ENCODE assay signal across 8 mouse cellular contexts in the genomic region with DNA sequence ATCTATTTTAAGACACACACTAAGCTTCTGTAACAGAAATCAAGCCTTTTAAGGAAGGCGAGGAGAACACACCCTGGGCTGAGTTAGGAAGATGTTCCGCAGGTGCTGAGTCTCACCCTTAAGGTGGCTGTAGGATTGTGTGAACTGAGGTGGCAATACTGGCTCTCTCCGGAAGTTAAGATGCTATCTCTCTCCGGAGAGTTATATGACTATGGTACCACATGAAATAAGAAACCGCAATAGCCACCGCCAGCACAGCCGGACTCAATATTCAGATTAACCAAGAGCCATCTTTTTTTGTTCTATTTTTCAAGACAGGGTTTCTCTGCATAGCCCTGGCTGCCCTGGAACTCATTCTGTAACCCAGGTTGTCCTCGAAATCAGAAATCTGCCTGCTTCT. TPM values are rescaled to one million over a fixed set of nuclear protein-coding genes. Genes with fewer than 3 reads are reported as not detected.
A peak's percentile ranks its signal among the peaks of the same experiment; 100 is the strongest.
DNase-seq lines count a peak whose midpoint lies in the region; ATAC-seq and TF ChIP-seq lines count a peak whose summit lies in the region.

No protein-coding gene starts in this region.

- ATAC-seq in heart, embryonic 12.5 days (ENCODE audit: insufficient number of reproducible peaks, low FRiP score) = no peak
- ATAC-seq in forebrain, postnatal 0 days = no peak
- no peak for ATAC-seq in liver, embryonic 14.5 days (ENCODE audit: insufficient read depth)

- TF ChIP-seq EP300 in liver, embryonic 14.5 days (IDR thresholded peaks at IDR 0.05; ENCODE audit: low read depth) = no peak

- intact Hi-C loops in heart, postnatal 25 days (cut with DNase I) = loop anchor here (2.0 kb wide), 1 partner anchor 13 kb away; no protein-coding TSS in a partner anchor

- peaks cover 29% of the 10 kb centered on the region for H3K4me1 ChIP-seq in heart, embryonic 12.5 days (replicated peaks)
- peaks cover 21% of the 10 kb centered on the region for H3K4me1 ChIP-seq in forebrain, postnatal 0 days (ENCODE audit: insufficient read depth)
- peaks cover 19 to 23% of the 10 kb centered on the region in 2 experiments for H3K4me1 ChIP-seq in liver, embryonic 14.5 days (replicated peaks; ENCODE audit: control insufficient read depth in 2 of 2, insufficient read depth in 2 of 2, low read length in 1 of 2)

- DNase-seq in heart, postnatal 25 days (ENCODE audit: low spot score) = no peak
- peak; percentile 58 for DNase-seq in CD4-positive, CD25-positive, alpha-beta regulatory T cell, adult 2 months (ENCODE audit: low read depth, low spot score)
- DNase-seq in forebrain, postnatal 0 days = no peak
- DNase-seq in liver, embryonic 14.5 days (ENCODE audit: low read depth in 3 of 3, low spot score in 3 of 3) = no peak
- DNase-seq in Muller cell, postnatal 12 days (ENCODE audit: inconsistent ontology term) = no peak
- no peak for DNase-seq in adrenal gland, adult (ENCODE audit: inconsistent age in 2 of 2, low spot score in 1 of 2)
- no peak for DNase-seq in right cerebral cortex, postnatal 4 days

- no peak overlapping the region for H3K27ac ChIP-seq in heart, embryonic 12.5 days (ENCODE audit: poor library complexity, severe bottlenecking)
- no peak overlapping the region; the same call in 1 of the 2 replicates for H3K27ac ChIP-seq in forebrain, postnatal 0 days (ENCODE audit: low read depth, low read length)
- H3K27ac ChIP-seq in liver, embryonic 14.5 days = no peak overlapping the region

- no peaks in the 10 kb centered on the region for H3K36me3 ChIP-seq in heart, embryonic 12.5 days
- no peaks in the 10 kb centered on the region for H3K36me3 ChIP-seq in forebrain, postnatal 0 days (ENCODE audit: insufficient read depth)
- no peaks in the 10 kb centered on the region for H3K36me3 ChIP-seq in liver, embryonic 14.5 days (replicated peaks; ENCODE audit: control insufficient read depth, insufficient read depth, low read depth)

- H3K27me3 ChIP-seq in heart, embryonic 12.5 days (replicated peaks) = no peaks in the 10 kb centered on the region
- H3K27me3 ChIP-seq in forebrain, postnatal 0 days (ENCODE audit: insufficient read depth, low read length) = no peaks in the 10 kb centered on the region
- no peaks in the 10 kb centered on the region for H3K27me3 ChIP-seq in liver, embryonic 14.5 days (ENCODE audit: control insufficient read depth, insufficient read depth, low read length)

- 90% methylated on average over 8 of the region's 8 CpGs for WGBS in heart, embryonic 12.5 days
- WGBS in forebrain, postnatal 0 days = 97% methylated on average over 8 of the region's 8 CpGs
- WGBS in liver, embryonic 14.5 days (ENCODE audit: insufficient replicate concordance) = 79% methylated on average over 8 of the region's 8 CpGs

- no peak overlapping the region for H3K4me3 ChIP-seq in heart, embryonic 12.5 days
- peak overlapping the region; percentile 89; the same call in 1 of the 2 replicates for H3K4me3 ChIP-seq in forebrain, postnatal 0 days (ENCODE audit: low read depth, low read length)
- H3K4me3 ChIP-seq in liver, embryonic 14.5 days (ENCODE audit: insufficient read depth in 1 of 2, low read depth in 2 of 2, low read length in 2 of 2) = no peak overlapping the region; a peak in 1 of 4 replicates

- peak overlapping the region; percentile 92 for H3K4me2 ChIP-seq in heart, embryonic 12.5 days
- H3K4me2 ChIP-seq in forebrain, postnatal 0 days (ENCODE audit: low read depth) = peak overlapping the region; percentile 56
- peak overlapping the region; percentile 82 for H3K4me2 ChIP-seq in liver, embryonic 14.5 days (ENCODE audit: low read depth)

- no peaks in the 10 kb centered on the region for H3K9me3 ChIP-seq in heart, embryonic 12.5 days (replicated peaks)
- no peaks in the 10 kb centered on the region for H3K9me3 ChIP-seq in forebrain, postnatal 0 days (ENCODE audit: low read length)
- H3K9me3 ChIP-seq in liver, embryonic 14.5 days (ENCODE audit: control insufficient read depth, low read length) = no peaks in the 10 kb centered on the region

- no peak for TF ChIP-seq CTCF in forebrain, postnatal 0 days (IDR thresholded peaks at IDR 0.05; ENCODE audit: low read depth)
- TF ChIP-seq CTCF in liver, embryonic 14.5 days (IDR thresholded peaks at IDR 0.05; ENCODE audit: low read depth) = no peak

- no peak overlapping the region; the same call in 1 of the 2 replicates for H3K9ac ChIP-seq in heart, embryonic 12.5 days
- no peak overlapping the region for H3K9ac ChIP-seq in forebrain, postnatal 0 days
- H3K9ac ChIP-seq in liver, embryonic 14.5 days (replicated peaks) = no peak overlapping the region

RNA-seq across cellular contexts. Expression of a gene that starts 1.5 kb away (rescaled TPM):
- polyA plus RNA-seq in heart, embryonic 12.5 days (2016; fragmentation: Nextera tagmentation; extraction: Ambion mirVana) = 33.5 and 36.2 TPM in 2 replicates
- 10 to 100 TPM; 75.4 to 89.1 TPM for total RNA-seq in heart, postnatal 25 days (2021)
- 45.5 and 57.6 TPM in 2 replicates for total RNA-seq in forebrain, postnatal 0 days (2014; rRNA removed)
- 21.4 and 31.0 TPM in 2 replicates for polyA plus RNA-seq in forebrain, postnatal 0 days (2015; fragmentation: Nextera tagmentation; extraction: Ambion mirVana)
- 2.0 and 2.4 TPM in 2 replicates for polyA plus RNA-seq in liver, embryonic 14.5 days (2012; rRNA removed)
- polyA plus RNA-seq in liver, embryonic 14.5 days (2014; fragmentation: Nextera tagmentation; extraction: Ambion mirVana) = 3.9 and 4.2 TPM in 2 replicates

RNA-seq across cellular contexts. Expression of a gene that starts 54.4 kb away (rescaled TPM):
- 15.3 and 17.6 TPM in 2 replicates for polyA plus RNA-seq in heart, embryonic 12.5 days (2016; fragmentation: Nextera tagmentation; extraction: Ambion mirVana)
- total RNA-seq in heart, postnatal 25 days (2021) = 10 to 100 TPM; 30.1 to 31.5 TPM
- total RNA-seq in forebrain, postnatal 0 days (2014; rRNA removed) = 3.8 and 4.0 TPM in 2 replicates
- 5.3 and 5.8 TPM in 2 replicates for polyA plus RNA-seq in forebrain, postnatal 0 days (2015; fragmentation: Nextera tagmentation; extraction: Ambion mirVana)
- 12.7 and 16.4 TPM in 2 replicates for polyA plus RNA-seq in liver, embryonic 14.5 days (2012; rRNA removed)
- 29.4 and 34.5 TPM in 2 replicates for polyA plus RNA-seq in liver, embryonic 14.5 days (2014; fragmentation: Nextera tagmentation; extraction: Ambion mirVana)
